Comparison of ENCODE assay signal across 8 mouse cellular contexts in genomic region chr13:23684295-23684945, GRCm38 (mm10). TPM values are rescaled to one million over a fixed set of nuclear protein-coding genes. Genes with fewer than 3 reads are reported as not detected.
A peak's percentile ranks its signal among the peaks of the same experiment; 100 is the strongest.
DNase-seq lines count a peak whose midpoint lies in the region; ATAC-seq and TF ChIP-seq lines count a peak whose summit lies in the region.
"Not testable (repeated sequence)": the region's sequence is repeated elsewhere in the genome, so short reads cannot be mapped to it uniquely, and the experiment has no call there.

No protein-coding gene starts in this region.

- WGBS in embryonic facial prominence, embryonic 12.5 days: under 1% methylated on average over 25 of the region's 37 CpGs
- under 1% methylated on average over 11 of the region's 37 CpGs for WGBS in intestine, postnatal 0 days
- under 1% methylated on average over 18 of the region's 37 CpGs for WGBS in limb, embryonic 13.5 days
- WGBS in midbrain, embryonic 11.5 days: under 1% methylated on average over 11 of the region's 37 CpGs
- under 1% methylated on average over 18 of the region's 37 CpGs for WGBS in spleen, adult 2 months

- peak overlapping the region; percentile 98 for H3K27ac ChIP-seq in embryonic facial prominence, embryonic 12.5 days
- peak overlapping the region; percentile 95 for H3K27ac ChIP-seq in intestine, postnatal 0 days (ENCODE audit: low read depth, low read length)
- H3K27ac ChIP-seq in limb, embryonic 13.5 days: peak overlapping the region; percentile 98
- peak overlapping the region; percentile 95 for H3K27ac ChIP-seq in midbrain, embryonic 11.5 days (ENCODE audit: low read depth, low read length)
- H3K27ac ChIP-seq in spleen, adult 2 months (ENCODE audit: insufficient read depth, low read length): peak overlapping the region; percentile 96

- not testable (repeated sequence) for H3K9me3 ChIP-seq in embryonic facial prominence, embryonic 12.5 days; intestine, postnatal 0 days (ENCODE audit: control insufficient read depth); limb, embryonic 13.5 days; midbrain, embryonic 11.5 days (ENCODE audit: control insufficient read depth, low read length)

- H3K4me1 ChIP-seq in embryonic facial prominence, embryonic 12.5 days; intestine, postnatal 0 days (replicated peaks; ENCODE audit: control insufficient read depth, insufficient read depth, low read length); spleen, adult 2 months (ENCODE audit: control insufficient read depth, insufficient read depth, insufficient read length): not testable (repeated sequence)
- H3K4me1 ChIP-seq in limb, embryonic 13.5 days: peaks cover 21% of the 10 kb centered on the region
- H3K4me1 ChIP-seq in midbrain, embryonic 11.5 days (ENCODE audit: control insufficient read depth, insufficient read depth, low read length): peaks cover 11% of the 10 kb centered on the region

- not testable (repeated sequence) for H3K36me3 ChIP-seq in embryonic facial prominence, embryonic 12.5 days; intestine, postnatal 0 days (ENCODE audit: control insufficient read depth, insufficient read depth); limb, embryonic 13.5 days; midbrain, embryonic 11.5 days (ENCODE audit: control insufficient read depth, insufficient read depth, low read length); spleen, adult 2 months (ENCODE audit: control insufficient read depth, insufficient read depth, low read length)

- peak; percentile 97 for DNase-seq in 416B (ENCODE audit: low read depth)
- DNase-seq in adrenal gland, postnatal 14 days: peak; percentile 73
- peak; percentile 57 to 80 for DNase-seq in heart, adult 9 months (ENCODE audit: low spot score in 2 of 2)
- DNase-seq in midbrain, embryonic 11.5 days (ENCODE audit: low spot score, missing footprints): peak; percentile 98
- peak; percentile 39 to 84 for DNase-seq in spleen, adult 2 months (ENCODE audit: low read depth in 1 of 2, low spot score in 2 of 2)

- H3K4me3 ChIP-seq in embryonic facial prominence, embryonic 12.5 days: peak overlapping the region; percentile 47
- H3K4me3 ChIP-seq in intestine, postnatal 0 days (ENCODE audit: low read depth, low read length): peak overlapping the region; percentile 48
- H3K4me3 ChIP-seq in limb, embryonic 13.5 days: peak overlapping the region; percentile 51
- peak overlapping the region; percentile 41 for H3K4me3 ChIP-seq in midbrain, embryonic 11.5 days (ENCODE audit: low read depth, low read length)
- H3K4me3 ChIP-seq in spleen, adult 2 months (ENCODE audit: extremely low read depth, insufficient read depth, insufficient read length): peak overlapping the region; percentile 54

- TF ChIP-seq POLR2A in spleen, adult 2 months (IDR thresholded peaks at IDR 0.05; ENCODE audit: low read depth, low read length): not testable (repeated sequence)

- TF ChIP-seq CTCF in intestine, postnatal 0 days (IDR thresholded peaks at IDR 0.05; ENCODE audit: low read depth); spleen, adult 2 months (IDR thresholded peaks at IDR 0.05; ENCODE audit: extremely low read depth, insufficient read depth, insufficient read length, insufficient replicate concordance): not testable (repeated sequence)

- peak overlapping the region; percentile 66 for H3K9ac ChIP-seq in embryonic facial prominence, embryonic 12.5 days
- H3K9ac ChIP-seq in intestine, postnatal 0 days (ENCODE audit: low read depth, low read length): peak overlapping the region; percentile 60
- peak overlapping the region; percentile 79 for H3K9ac ChIP-seq in limb, embryonic 13.5 days
- peak overlapping the region; percentile 76 for H3K9ac ChIP-seq in midbrain, embryonic 11.5 days (ENCODE audit: low read length)

- H3K27me3 ChIP-seq in embryonic facial prominence, embryonic 12.5 days; intestine, postnatal 0 days (replicated peaks; ENCODE audit: control insufficient read depth, insufficient read depth, low read length); limb, embryonic 13.5 days; midbrain, embryonic 11.5 days (ENCODE audit: control insufficient read depth, insufficient read depth, low read length); spleen, adult 2 months (ENCODE audit: control insufficient read depth, insufficient read depth, low read length): not testable (repeated sequence)

- H3K4me2 ChIP-seq in embryonic facial prominence, embryonic 12.5 days (replicated peaks): peak overlapping the region; percentile 65
- peak overlapping the region; percentile 61 for H3K4me2 ChIP-seq in intestine, postnatal 0 days (replicated peaks; ENCODE audit: low read depth)
- H3K4me2 ChIP-seq in limb, embryonic 13.5 days (replicated peaks): peak overlapping the region; percentile 76
- H3K4me2 ChIP-seq in midbrain, embryonic 11.5 days: peak overlapping the region; percentile 65

- ATAC-seq in embryonic facial prominence, embryonic 12.5 days (ENCODE audit: insufficient number of reproducible peaks, insufficient read depth, low FRiP score, low TSS enrichment): peak; percentile 5; the same call in 1 of the 2 replicates
- peak; percentile 3; the same call in 1 of the 2 replicates for ATAC-seq in intestine, postnatal 0 days
- ATAC-seq in limb, embryonic 13.5 days (ENCODE audit: low FRiP score, low read depth): peak; percentile 13
- ATAC-seq in midbrain, embryonic 11.5 days (ENCODE audit: low FRiP score): peak; percentile 31

RNA-seq across cellular contexts. Expression of gene Hist1h2bc, which starts 0.4 kb away (rescaled TPM):
- total RNA-seq in adrenal gland, postnatal 14 days (2021): 84.6 and 133 TPM in 2 replicates
- polyA plus RNA-seq in embryonic facial prominence, embryonic 12.5 days (2016; fragmentation: Nextera tagmentation; extraction: Ambion mirVana): 35.4 and 35.6 TPM in 2 replicates
- polyA plus RNA-seq in intestine, postnatal 0 days (2015; fragmentation: Nextera tagmentation; extraction: Ambion mirVana): 211 and 224 TPM in 2 replicates
- polyA plus RNA-seq in limb, embryonic 13.5 days (2015; fragmentation: Nextera tagmentation; extraction: Ambion mirVana): 35.3 and 35.7 TPM in 2 replicates
- polyA plus RNA-seq in midbrain, embryonic 11.5 days (2014; fragmentation: Nextera tagmentation; extraction: Ambion mirVana): 25.3 and 25.7 TPM in 2 replicates
- polyA plus RNA-seq in spleen, adult 2 months (2012; rRNA removed): 41.8 and 44.4 TPM in 2 replicates

RNA-seq across cellular contexts. Expression of gene Hist1h2ac, which starts 0.7 kb away (rescaled TPM):
- 6.6 and 8.0 TPM in 2 replicates for total RNA-seq in adrenal gland, postnatal 14 days (2021)
- polyA plus RNA-seq in embryonic facial prominence, embryonic 12.5 days (2016; fragmentation: Nextera tagmentation; extraction: Ambion mirVana): 1.3 TPM in 2 replicates
- polyA plus RNA-seq in intestine, postnatal 0 days (2015; fragmentation: Nextera tagmentation; extraction: Ambion mirVana): 0.46 TPM in 2 replicates
- 1.00 and 1.3 TPM in 2 replicates for polyA plus RNA-seq in limb, embryonic 13.5 days (2015; fragmentation: Nextera tagmentation; extraction: Ambion mirVana)
- 0.83 and 1.1 TPM in 2 replicates for polyA plus RNA-seq in midbrain, embryonic 11.5 days (2014; fragmentation: Nextera tagmentation; extraction: Ambion mirVana)
- polyA plus RNA-seq in spleen, adult 2 months (2012; rRNA removed): 1.2 and 2.0 TPM in 2 replicates

RNA-seq across cellular contexts. Expression of gene Hist1h1t, which starts 11.2 kb away (rescaled TPM):
- total RNA-seq in adrenal gland, postnatal 14 days (2021): 0.37 and 0.83 TPM in 2 replicates
- polyA plus RNA-seq in embryonic facial prominence, embryonic 12.5 days (2016; fragmentation: Nextera tagmentation; extraction: Ambion mirVana): 0.24 and 0.25 TPM in 2 replicates
- polyA plus RNA-seq in intestine, postnatal 0 days (2015; fragmentation: Nextera tagmentation; extraction: Ambion mirVana): not detected in 2 replicates
- 0.36 and 0.43 TPM in 2 replicates for polyA plus RNA-seq in limb, embryonic 13.5 days (2015; fragmentation: Nextera tagmentation; extraction: Ambion mirVana)
- not detected in 2 replicates for polyA plus RNA-seq in midbrain, embryonic 11.5 days (2014; fragmentation: Nextera tagmentation; extraction: Ambion mirVana)
- not detected in 2 replicates for polyA plus RNA-seq in spleen, adult 2 months (2012; rRNA removed)

RNA-seq across cellular contexts. Expression of gene Hist1h4c, which starts 13.8 kb away (rescaled TPM):
- total RNA-seq in adrenal gland, postnatal 14 days (2021): 161 and 165 TPM in 2 replicates
- 10.5 and 13.6 TPM in 2 replicates for polyA plus RNA-seq in embryonic facial prominence, embryonic 12.5 days (2016; fragmentation: Nextera tagmentation; extraction: Ambion mirVana)
- polyA plus RNA-seq in intestine, postnatal 0 days (2015; fragmentation: Nextera tagmentation; extraction: Ambion mirVana): 2.9 and 3.0 TPM in 2 replicates
- 9.0 and 10.3 TPM in 2 replicates for polyA plus RNA-seq in limb, embryonic 13.5 days (2015; fragmentation: Nextera tagmentation; extraction: Ambion mirVana)
- 5.3 and 6.4 TPM in 2 replicates for polyA plus RNA-seq in midbrain, embryonic 11.5 days (2014; fragmentation: Nextera tagmentation; extraction: Ambion mirVana)
- polyA plus RNA-seq in spleen, adult 2 months (2012; rRNA removed): 20.0 and 33.6 TPM in 2 replicates

RNA-seq across cellular contexts. Expression of gene Hfe, which starts 26.2 kb away (rescaled TPM):
- 29.0 and 39.1 TPM in 2 replicates for total RNA-seq in adrenal gland, postnatal 14 days (2021)
- polyA plus RNA-seq in embryonic facial prominence, embryonic 12.5 days (2016; fragmentation: Nextera tagmentation; extraction: Ambion mirVana): 3.2 and 3.5 TPM in 2 replicates
- 12.5 TPM in 2 replicates for polyA plus RNA-seq in intestine, postnatal 0 days (2015; fragmentation: Nextera tagmentation; extraction: Ambion mirVana)
- 5.2 and 5.5 TPM in 2 replicates for polyA plus RNA-seq in limb, embryonic 13.5 days (2015; fragmentation: Nextera tagmentation; extraction: Ambion mirVana)
- polyA plus RNA-seq in midbrain, embryonic 11.5 days (2014; fragmentation: Nextera tagmentation; extraction: Ambion mirVana): 2.7 and 3.3 TPM in 2 replicates
- 20.7 and 26.1 TPM in 2 replicates for polyA plus RNA-seq in spleen, adult 2 months (2012; rRNA removed)

Comparison
In these comparisons a context has a peak if more than half of its experiments do, and no peak if none do; other contexts are left out.
1. Peak in every context shown above with its lines: DNase-seq, ATAC-seq, H3K4me3 ChIP-seq and H3K27ac ChIP-seq.